Mouse (Mus musculus) retina, adult 2 months (tissue): ENCODE measurements at regions not wholly inside any gene's neighbourhood (a gene's known extent, or its start where the extent isn't known, plus 50 kb on each side); places are given as distances from the start of the nearest gene placed in this dataset.

Experiments
- DNase-seq: peaks from one replicate; pipeline ENCODE4 v3.0.0-alpha.2; 2012; ENCODE audit warnings: low read depth, low spot score

GRCm38 (mm10) chr15:63557816-63558215 is 287.2 kb downstream of the Gsdmc2 start:
- no peak for DNase-seq

GRCm38 (mm10) chr15:63553597-63553996 is 291.4 kb downstream of the Gsdmc2 start:
- no peak for DNase-seq

DNA sequence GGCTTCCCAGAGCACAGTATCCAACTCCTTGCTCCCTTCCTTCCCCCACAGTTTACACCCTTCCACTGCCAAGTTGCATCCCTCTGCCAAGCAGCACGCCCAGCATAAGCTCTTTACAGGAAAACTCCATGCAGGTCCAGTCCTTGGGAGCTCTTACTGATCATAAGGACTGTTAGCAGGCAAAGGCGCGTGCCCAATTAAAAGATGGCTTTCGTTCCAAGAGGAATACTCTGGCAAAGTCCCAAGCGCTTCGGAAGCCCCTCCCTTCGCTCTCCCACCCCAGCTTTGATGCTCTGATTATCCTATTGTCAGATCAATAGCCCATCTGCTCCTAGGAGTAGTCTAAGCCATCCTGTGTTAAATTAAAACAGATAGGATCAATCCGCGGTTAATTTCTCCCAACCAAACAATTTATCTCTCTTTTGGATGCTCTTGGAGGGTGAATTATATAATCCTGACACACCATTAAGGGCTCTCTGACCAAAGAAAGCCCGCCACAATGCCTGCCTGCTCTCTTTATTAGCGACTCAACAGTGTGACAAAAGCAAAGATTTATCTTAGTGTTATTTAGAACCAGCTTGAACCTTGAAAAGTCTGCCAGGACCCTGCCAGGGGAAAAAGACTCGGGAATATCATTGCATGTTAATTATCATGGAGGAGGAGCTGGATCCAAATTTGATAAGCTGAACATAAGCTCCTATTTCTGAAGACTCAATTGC is 312.5 kb downstream of the Gsdmc2 start:
- no peak for DNase-seq

- no peak for DNase-seq
Observed at GRCm38 (mm10) chr15:63527318-63527717, 317.7 kb downstream of the Gsdmc2 start.

- no peak for DNase-seq
Observed at GRCm38 (mm10) chr15:63526820-63527219, 318.2 kb downstream of the Gsdmc2 start.

GRCm38 (mm10) chr15:63517301-63517700 is 327.7 kb downstream of the Gsdmc2 start:
- DNase-seq = no peak

DNA sequence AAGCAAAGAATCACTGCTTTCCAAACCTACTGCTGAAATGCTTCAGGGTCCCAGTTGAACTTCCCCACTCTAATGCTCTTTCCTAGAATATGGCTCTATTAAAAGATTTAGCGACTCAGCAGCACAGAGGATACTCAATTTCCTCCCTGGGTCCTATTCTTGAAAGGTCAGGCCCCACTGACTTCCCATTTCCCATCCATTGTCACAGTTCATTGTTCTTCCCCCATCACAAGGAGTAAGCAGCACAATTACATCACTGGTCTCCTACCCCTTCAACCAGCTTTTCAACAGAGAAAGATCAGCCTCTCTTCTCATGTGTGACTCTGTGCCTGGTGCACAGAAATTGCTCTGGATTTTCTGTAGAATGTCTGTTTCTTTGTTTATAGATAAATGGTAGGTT is 344.5 kb downstream of the Gsdmc2 start:
- no peak for DNase-seq

DNA sequence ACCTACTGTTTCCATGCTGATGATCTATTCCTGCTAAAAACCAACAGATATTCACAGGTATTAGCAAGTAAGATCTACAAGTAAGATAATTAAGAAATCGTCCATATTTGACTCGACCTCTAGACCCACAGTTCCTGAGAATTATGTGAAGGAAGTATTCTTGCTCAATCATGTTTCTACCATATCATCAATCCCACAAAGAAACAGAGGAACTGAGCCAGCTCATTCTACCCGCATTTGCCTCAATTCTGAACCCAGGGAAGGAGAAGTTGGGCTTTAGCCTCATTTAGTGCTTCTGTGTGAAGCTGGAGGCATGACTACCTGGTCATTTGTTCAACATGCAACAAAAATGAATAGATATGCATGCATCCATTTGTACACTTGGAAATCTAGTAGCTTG is 346.5 kb downstream of the Gsdmc2 start:
- DNase-seq = no peak

- DNase-seq = no peak
Observed at GRCm38 (mm10) chr15:63497207-63497606, 347.8 kb downstream of the Gsdmc2 start.

DNA sequence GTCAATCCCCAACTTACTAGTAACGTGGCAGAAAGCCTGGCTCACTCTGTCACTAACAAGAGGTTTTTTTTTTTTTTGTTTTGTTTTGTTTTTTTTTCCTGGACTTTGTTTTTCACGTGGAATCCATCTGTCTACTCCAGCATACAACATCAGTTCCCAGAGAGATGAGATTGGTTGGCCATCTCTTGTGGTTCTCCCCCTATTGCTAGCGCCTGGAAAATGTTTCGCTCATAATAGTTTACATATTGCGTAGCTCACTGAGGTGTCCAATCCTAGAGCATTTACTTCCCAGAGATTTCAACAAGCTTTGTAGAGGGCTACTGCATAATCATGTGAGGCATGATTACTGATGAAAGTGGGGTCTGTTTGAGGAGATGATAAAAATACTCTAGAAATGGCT is 360.1 kb downstream of the Gsdmc2 start:
- DNase-seq = no peak

DNA sequence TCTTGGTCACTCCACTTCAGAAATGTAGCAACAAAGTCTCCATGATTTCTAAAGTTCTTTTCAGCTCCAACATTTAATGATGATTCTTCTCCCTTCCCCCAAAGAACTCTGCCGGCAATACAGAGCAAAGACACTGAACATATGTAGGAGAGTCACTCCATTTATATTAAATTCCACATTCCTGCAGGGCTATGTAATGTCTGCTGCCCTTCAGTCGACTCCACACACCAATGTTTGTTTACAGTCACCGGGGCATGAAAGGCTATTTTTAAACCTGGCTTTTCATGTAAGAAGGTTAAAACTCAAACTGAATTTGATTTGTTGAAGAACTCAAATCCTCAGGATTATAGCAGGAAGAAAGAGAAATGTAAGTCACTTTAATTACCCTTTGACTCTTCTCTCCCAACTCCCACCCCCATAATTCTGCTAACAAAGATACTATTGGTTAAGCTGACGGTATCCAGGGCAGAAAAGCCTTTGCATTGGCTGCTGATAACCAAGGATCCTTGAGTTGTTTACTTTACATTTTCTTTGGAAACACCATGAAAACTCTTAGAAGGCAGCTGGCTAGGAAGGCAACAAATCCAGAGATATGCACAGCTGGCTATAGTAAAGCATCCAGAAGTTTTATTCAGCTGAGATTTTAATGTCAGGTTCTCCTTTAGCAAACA is 360.6 kb downstream of the Gsdmc2 start:
- DNase-seq = no peak

GRCm38 (mm10) chr15:63479270-63479805 is 365.6 kb downstream of the Gsdmc2 start:
- no peak for DNase-seq

DNA sequence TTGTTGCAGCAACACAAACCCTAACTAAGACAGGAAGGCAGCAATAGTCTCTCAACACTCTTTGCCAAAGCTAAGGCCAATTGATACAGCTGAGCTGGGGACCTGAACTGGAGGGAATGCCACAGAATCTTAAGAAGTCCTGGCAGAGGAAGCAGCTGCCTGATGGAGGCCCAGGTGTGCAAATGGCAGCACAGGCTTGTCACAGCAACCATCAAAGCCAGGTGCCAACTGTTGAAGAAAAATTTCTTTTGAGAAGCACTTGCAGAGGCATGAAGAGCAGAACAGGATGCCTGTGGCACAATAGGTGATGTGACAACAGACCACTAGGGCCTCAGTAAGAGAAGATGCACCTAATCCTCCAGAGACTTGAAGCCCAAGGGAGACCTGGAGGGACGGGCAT is 378.1 kb downstream of the Gsdmc2 start:
- no peak for DNase-seq

DNA sequence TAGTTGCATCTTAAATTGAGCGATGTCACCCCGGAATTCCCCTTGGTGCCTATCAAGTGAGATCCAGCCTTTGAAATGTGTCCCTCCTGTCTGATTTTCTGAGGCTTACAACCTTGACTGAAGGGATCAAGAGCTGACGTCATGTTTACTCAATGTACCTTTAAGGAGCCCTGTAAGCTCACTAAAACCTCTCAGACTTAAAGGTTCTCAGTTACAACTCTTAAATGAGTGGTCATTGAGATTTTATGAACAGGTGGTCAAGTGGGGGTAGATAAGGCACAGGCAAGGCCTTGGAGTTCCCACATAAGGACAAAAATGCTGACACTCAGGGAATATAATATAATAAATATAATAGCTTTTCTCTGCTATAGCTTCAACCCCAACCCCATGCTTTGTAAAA is 392.4 kb downstream of the Gsdmc2 start:
- DNase-seq = no peak

- no peak for DNase-seq
Observed at GRCm38 (mm10) chr15:63446288-63446687, 398.7 kb downstream of the Gsdmc2 start.

GRCm38 (mm10) chr15:63445016-63445415 is 400.0 kb downstream of the Gsdmc2 start:
- DNase-seq = no peak

GRCm38 (mm10) chr15:63442146-63442780 is 402.7 kb downstream of the Gsdmc2 start:
- DNase-seq = no peak

DNA sequence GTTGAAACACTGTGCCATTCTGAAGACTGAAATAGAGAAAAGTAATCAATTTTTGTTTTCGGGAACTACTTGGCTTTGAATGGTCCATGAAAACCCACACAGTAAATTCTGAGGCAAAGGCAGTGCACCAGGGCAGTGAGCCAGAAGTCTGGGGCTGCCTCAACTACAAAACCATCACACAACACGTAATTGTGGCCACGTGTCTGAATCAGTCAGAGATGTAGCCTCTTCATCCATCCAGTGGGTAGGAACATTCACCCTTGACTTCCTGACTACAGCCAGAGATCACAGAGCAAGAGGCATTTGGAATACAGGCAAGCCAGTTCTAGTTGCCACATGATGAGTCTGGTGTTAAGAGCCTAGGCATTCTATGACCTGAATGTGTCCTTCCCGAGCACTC is 432.3 kb downstream of the Gsdmc2 start:
- no peak for DNase-seq

- DNase-seq = no peak
Observed at GRCm38 (mm10) chr15:63411771-63412118, 433.2 kb downstream of the Gsdmc2 start.

- DNase-seq = no peak
Observed at GRCm38 (mm10) chr15:63410994-63411770, 433.8 kb downstream of the Gsdmc2 start.

DNA sequence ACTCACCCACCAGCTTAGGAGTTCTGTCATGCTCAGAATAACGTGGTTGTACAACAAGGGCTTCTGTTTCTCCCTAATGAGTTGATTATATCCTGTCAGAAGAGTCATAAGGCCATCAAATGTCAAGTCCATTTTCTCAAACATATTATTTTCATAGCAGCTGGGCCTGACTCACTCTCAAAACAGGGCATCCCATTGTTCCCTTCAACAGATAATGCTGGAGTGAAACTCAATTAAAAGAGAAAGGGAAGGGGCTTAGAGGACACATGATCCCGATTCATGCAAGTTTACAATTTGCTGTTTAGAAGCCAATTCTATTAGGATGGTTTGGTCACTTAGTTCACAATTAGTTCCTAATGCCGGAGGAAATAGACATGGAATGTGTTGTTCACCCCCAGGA is 444.5 kb downstream of the Gsdmc2 start:
- DNase-seq = no peak

GRCm38 (mm10) chr15:63400011-63400410 is 445.0 kb downstream of the Gsdmc2 start:
- DNase-seq = no peak
